Mouse (Mus musculus) right cerebral cortex, postnatal 4 days (tissue): Measurements from ENCODE around the gene Slc8a3.

Experiments used
- DNase-seq: peaks from one replicate; pipeline ENCODE4 v3.0.0-alpha.2; 2022

Slc8a3 gene

DNA sequence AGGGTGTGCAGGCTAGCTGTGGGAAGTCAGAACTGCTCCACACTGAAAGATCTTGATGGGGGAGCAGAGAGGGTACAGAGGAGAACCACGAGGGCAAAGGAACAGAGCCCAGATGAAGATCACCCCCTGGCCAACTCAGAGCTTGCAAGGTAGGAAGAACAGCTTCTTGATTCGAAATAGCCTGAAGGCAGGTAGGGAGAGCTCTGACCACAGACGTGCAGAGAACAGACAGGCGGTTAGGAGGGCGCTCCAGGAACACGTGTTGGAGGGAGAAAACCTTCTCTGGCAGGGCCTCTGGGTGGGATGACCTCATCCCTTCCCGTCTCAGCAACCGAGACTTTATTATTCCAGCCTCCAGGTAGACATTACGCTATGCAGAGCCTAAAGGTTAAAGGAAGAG, 157.7 kb downstream of the Slc8a3 start:
- no peak for DNase-seq

DNA sequence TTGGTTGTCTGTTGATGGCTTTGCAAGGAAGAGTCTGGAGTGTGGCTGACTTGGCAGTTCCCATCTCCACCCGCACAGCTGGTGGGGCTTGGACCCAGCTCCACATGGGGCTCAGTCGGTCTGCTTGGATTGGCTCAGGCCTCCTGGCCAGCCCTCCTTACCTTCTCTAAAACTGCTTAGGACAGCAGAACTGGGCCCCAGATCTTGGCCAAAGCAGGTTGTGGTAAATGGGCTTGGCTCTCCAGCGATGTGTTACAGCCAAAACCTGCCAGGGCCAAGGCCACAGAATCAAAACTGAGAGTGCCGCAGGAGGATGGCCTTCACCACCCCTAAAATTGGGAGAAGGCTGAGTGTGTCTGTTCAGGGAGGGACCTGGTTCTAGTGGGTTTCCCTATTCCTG, 159.1 kb downstream of the Slc8a3 start:
- DNase-seq, result no peak

DNA sequence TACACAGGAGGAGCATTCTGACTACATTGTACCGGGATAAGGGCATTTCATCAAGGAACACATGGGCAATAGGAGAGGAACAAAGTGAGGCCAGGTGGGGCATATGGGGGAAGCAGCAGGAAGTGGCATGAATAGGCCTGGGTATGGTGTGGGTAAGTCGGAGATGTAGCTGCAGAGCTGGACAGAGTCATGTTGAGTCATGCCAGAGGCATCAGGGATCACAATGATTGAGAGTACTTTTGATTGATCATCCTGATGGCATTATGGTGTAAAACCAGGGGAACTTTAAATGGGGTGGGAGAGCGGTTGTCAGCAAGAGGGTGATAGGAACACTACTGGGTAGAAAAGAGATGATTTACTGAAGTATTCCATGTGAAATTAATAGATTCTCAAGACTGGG, 160.0 kb downstream of the Slc8a3 start:
- no peak for DNase-seq

DNA sequence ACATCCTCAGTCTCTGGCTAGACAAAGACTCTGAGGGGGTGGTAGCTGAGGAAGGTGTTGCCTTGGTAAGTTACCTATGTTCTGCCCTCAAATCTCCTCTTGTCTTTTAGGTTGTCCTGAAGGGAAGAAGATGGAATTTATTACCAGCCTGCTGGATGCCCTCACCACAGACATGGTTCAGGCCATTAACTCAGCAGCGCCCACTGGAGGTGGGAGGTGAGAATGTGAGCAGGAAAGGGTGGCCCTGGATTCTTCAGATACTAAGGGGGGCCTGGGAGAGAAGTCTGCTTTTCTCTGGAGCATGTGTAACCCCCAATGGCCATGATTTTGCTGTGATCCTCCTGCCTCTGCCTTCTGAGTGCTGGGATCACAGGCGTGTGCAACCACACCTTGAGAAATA, 162.9 kb downstream of the Slc8a3 start:
- peak; percentile 20 for DNase-seq

DNA sequence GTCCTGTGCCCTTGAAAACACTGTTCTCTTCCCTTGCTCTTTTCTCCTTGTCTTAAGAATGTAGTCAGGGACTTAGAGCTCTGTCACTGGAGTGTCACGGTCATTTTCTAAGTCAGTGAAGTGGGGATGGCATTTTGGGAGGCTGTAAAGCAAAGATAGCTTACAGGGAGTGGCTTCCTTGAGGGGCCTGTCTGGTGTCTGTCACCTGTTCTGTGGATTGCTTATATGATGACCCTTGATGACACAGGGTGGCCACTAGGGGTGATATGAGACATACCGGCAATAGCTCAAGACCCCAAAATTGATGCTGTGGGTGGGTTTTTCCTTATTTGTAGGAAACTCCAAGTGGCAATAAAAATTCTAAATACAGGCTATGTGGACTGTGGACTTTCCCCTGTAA, 164.5 kb downstream of the Slc8a3 start:
- DNase-seq, result no peak

DNA sequence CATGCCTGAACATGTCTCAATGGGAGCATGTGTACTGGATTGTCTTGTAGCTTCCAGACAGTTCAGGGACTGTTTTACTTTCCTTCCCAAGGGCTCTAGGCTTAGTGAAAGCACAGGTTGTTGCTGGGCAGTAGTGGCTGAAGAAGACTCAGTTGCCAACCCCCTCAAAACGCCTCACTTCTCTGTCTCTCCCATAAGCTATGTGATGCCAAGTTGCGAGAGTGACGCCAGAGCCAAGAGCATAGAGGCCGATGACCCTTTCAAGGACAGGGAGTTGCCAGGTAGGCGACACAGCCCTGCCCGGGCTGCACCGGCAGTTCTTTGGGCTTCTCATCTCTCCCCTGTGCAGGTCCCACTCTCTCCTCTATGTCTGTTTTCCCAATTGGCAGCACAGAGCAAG, 164.9 kb downstream of the Slc8a3 start:
- DNase-seq, result no peak

DNA sequence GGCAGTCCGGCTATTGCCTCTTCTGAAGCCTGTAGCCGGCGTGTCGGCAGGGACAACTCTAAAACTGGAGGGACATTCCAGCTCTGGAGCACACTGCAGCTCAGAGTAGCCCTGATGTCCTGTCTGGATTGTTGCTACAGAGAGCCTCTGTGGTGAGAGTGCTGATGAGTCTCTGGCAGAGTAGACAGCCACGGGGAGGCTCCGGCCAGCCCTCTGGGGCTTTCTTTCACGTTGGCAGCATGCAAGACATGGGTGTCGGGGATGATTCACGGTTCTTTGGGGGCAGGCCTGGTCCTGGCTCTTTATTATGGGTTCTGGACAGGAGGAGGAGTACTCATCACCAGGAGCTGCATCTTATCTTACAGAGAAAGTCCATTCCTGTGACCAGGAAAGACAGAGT, 165.8 kb downstream of the Slc8a3 start:
- DNase-seq, result no peak

DNA sequence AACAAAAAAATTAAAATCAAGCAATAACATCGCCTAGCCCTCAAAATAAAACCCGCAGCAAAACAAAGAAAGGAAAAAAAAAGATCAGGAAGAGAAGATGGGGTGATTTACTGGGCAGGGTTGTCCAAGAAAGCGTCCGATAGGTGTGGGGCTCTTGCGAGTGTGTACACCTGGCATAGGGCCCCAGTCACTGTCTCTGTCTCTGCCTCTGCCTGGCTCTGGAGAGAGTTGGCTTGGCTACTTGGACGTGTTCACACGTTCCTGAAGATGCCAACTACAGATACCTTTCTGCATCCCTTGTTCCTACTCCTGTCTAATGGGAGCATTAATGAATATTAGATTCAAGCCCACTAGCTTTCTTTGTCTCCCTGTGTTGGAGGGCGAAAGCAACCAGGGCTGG, 166.4 kb downstream of the Slc8a3 start:
- DNase-seq, result no peak

DNA sequence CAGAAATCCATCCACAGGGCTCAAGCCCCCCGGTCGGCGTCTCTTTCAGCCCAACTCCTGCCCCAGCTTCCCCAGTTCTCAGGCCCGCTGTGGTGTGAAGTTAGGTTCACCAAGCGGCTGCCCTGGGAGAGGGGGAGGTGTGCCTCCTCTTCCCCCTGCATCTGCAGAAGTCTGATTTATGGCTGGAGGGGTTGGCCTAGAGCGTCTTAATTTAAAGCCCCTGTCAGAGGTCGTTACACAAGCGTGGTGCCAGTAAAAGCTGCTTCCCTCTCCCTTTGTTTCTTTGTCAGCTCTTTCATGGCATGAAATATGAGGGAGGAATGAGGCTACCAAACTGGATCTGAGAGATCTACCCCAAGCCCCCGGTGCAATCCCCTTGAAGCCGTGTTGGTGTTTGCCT, 166.9 kb downstream of the Slc8a3 start:
- no peak for DNase-seq

DNA sequence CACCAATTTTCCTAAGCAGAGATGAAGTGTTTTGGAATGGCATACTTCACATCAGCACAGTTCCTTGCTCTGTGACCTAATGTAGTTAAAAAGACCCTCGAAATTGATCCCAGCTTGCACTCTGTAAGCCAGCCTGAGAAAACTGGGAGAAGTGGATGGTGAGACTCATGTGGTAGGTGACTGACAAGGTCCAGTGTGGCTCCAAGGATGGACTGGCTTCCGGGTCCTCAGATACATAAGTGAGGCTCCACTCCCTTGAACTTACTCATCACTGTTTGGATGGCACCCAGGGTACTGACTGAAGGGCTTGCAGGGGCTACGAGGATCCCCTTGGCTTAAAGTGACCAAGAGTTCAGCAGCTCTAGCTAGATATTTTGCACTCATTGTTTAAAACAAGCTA, 169.4 kb downstream of the Slc8a3 start:
- no peak for DNase-seq

DNA sequence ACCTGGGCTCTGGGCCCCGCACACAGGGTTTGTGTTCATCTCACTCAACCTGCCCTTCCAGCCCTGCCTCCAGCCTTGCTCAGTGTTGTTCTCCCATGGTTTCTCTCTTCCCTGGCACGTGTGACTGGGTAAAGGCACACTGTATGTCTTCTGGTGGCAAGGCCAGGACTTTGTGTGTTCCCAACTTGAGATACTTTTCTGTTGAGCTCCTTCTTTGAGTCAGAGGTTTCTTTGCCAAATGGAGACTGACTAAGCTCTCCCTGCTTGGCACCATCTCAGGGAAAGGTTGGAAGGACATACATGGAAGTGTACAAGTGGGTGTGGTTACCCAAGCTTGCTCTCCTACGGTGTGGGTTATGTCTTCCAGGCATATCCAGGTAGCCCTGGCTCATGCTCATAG, 169.8 kb downstream of the Slc8a3 start:
- DNase-seq, result no peak

DNA sequence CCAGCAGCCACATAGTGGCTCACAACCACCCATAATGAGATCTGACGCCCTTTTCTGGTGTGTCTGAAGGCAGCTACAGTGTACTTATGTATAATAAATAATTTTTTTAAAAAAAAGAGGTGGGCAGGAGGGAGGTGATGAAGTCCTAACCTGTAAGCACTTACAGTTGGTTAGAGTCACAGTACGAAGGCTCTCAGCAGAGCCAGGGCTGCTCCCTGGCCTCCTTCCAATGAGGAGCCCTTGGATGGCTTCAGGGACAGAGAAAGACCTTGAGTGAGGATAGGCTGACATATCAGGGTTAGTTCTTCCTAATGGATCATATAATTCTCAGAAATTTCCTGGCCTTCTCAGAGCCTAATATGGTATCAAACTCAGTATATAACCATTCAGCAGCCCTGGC, 171.7 kb downstream of the Slc8a3 start:
- no peak for DNase-seq

DNA sequence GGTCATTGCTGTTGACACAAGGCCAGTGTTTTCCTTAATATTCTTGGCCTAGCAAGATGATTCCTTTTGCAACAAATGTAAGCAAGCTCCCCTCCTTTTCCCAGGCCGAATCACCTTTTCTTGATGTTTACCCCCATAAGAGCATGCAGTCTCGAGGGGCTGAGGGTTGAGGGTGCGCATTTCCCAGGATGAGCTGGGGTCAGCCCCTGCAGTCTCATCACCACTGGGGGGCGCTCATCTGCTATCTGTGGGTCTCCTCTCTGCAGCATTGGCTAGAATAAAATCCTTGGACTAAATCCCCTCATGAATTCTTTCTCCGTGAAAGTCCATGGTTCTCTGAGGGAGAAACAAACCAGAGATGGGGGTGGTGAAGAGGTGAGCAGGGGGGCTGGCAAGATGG, 172.1 kb downstream of the Slc8a3 start:
- peak; percentile 64 for DNase-seq

DNA sequence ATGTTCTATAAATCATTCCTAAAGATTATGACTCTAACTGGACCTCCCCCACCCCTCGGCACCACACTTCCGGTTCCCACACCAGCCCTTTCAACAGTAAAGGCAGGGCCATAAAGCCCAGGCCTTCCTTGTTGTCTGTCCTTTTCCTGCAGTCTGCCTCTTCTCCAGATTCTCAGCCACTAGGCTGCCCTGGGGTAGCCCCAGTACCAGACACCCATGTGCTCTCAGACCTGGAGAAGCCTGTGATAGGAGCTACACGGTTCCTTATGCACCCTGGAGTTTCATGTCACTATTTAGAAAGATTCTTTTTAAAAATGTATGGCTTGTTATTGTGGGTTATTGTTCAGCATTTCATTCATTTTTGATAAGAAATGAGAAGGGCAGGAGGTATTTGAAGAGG, 172.6 kb downstream of the Slc8a3 start:
- DNase-seq, result no peak

DNA sequence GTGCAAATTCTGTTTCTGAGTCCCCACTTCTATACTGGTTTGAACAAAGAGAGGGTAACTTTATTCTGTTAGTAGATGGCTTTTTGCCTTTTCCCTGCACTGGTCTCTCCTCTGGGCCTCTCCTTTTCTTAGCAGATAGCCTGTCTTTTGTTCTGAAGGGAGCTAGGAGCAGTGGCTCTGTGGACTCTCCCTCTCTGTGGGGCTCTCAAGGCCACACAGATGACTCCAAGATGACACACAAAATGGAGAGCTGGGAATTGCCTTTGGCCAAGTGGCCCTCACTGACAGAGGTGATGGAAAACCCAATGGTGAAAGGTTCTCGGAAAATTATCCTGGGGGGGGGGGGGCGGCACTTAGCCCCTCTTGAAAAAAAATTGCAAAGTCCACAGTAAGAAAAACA, 173.0 kb downstream of the Slc8a3 start:
- DNase-seq, result no peak

DNA sequence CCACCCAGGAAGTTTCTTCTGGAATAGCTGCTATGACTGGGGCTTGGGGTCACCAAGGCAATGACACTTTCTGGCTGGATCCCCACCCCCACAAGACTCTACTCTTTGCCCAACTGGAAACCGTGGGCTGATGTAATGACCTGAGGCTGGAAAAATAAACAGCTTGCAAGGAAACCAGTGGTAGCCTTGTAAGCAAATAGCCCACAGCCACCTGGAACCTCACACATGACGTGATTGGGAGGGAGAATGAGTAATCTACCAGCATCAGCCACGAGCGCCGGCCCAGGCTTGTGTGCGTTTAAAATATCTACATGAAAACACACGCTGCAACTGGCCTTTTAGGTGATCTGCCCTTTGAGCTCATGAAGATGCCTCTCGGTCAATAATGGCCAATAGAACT, 176.1 kb downstream of the Slc8a3 start:
- DNase-seq, result no peak

DNA sequence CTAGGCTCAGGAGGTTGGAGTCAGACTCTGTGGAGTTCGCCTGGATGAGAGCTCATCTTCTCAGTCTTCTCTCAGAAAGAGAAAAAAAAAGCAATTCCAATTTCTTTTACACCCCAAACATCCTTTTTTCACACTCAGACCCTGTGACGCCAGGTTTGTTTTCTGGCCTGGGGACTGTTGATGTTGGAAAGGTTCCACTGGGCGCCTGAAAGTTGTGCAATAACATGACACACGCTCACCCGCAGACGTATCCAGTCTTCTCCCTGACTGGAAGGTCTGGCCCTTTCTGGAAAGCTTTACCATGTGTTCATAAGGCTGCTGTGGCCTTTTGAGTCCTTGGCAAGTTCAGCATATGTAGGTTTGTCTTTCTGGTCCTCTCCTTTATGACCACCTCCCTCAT, 177.3 kb downstream of the Slc8a3 start:
- no peak for DNase-seq

DNA sequence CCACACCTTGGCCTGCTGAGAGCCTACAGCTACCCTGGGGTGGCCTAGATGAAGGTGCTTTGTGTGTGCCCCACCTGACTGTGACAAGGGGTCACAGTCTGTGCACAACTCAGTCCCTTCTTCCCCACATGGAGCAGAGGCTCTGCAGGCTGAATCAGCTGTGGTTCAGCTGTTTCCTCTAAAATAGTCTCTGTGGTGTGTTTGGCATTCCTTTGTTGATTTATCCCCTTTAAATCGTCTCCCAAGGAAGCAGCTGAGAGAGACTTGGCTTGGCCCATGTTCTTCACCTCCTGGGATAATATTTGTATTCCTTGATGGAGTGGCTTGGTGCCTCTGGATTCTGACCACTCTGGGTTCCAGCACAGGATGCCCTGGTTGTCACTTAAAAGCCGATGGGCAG, 180.9 kb downstream of the Slc8a3 start:
- no peak for DNase-seq

DNA sequence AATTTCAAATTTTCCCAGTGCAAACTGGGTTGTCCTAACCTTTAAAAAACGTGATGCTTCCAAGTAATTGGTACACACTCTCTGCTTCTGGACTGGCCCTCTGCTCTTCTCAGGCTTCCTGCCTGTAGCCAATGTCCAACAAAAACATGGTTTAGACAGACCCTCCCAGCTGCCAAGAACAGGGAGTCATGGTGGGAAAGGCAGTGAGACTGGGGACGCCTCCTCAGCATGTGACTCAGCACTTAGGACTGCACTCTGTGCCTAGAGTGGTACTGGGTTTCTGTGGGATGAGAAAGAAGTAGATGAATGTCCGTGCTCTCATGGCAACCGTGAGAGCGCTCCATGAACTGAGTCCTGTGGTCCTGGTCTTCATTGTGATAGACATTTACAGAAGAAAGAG, 182.1 kb downstream of the Slc8a3 start:
- no peak for DNase-seq

DNA sequence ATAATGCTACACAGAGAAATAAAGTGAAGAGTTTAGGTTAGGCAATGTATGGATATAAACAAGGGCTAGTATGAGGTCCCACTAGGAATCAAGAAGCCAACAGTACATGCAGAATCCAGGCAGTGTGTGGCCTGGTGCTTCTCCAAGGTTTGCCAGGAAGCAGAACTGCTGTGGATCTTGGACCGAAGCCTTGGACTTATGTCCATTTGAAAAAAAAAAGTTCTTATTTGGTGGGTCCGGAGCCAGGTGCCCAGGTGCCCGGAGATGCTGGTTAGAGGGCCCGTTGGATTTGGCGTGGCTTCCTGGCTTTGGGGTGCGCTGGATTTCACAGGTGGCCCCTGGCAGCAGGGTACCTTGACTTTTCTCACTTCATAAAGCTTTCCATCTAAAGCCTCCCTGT, 185.0 kb downstream of the Slc8a3 start:
- DNase-seq, result no peak
